Mouse (Mus musculus): ENCODE data around the gene Smg8. TPM values are rescaled to one million over a fixed set of nuclear protein-coding genes. Genes with fewer than 3 reads are reported as not detected.

The Smg8 gene
- 12.9 TPM for polyA plus RNA-seq (2014; fragmentation: Illumina TruSeq; extraction: RNeasy Lipid Tissue Mini Kit (QIAGEN cat#74804))

DNA sequence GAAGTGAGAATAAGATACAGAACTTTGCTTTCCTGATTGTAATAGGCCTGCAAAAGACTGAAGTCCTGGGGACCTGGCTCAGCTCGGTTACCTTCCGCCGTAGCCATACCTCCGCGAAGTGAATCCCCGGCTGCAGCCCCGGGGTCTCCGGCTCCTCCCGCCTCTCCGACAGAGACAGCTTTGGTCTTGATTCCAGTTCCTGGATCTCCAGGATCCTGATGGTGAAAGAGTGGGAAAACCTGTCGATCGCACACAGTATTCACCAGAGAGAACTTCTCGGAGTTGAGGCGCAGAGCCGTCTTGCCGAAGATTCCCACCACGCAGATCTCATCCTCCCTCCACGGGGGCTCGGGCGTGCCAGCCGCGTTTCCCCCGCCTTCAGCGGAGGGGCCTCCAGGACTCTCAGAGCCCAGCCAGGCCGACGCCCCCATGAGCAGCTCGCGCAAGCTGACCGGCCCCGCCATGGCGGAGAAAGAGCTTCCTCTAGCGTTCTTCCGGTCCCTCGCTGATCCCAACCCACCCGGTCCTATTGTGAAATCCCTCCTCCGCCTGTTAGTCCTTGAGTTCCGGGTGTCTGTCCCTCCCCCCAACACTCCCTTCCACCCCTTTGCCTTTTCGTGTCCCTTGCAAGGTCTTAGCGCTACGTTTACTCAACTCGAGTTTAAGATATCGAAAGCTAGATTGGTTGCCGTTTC lies at the start of gene Smg8:
TSS of gene Smg8 (minus strand) at position 485 of the 695 bp plus-strand sequence.

GRCm38 (mm10) chr11:87126824-87127816 lies 40.5 kb upstream of the Smg8 start, which contains the start of gene Trim37:
Trim37 (plus strand) TSS chr11:87127077.

GRCm38 (mm10) chr11:87108755-87109518 lies 22.4 kb upstream of the Smg8 start, which contains the start of gene Ska2:
Ska2 (plus strand) TSS chr11:87109234.

GRCm38 (mm10) chr11:87108409-87108754 lies 21.8 kb upstream of the Smg8 start, which contains the start of gene Prr11:
Prr11 (minus strand) TSS chr11:87108708.

GRCm38 (mm10) chr11:87073866-87074440 lies 12.6 kb downstream of the Smg8 start, which contains the start of gene Gdpd1:
Gdpd1 (minus strand) TSS chr11:87074062.

Other genes with a start within 250 kb of the Smg8 start
- 55.7 TPM for gene Ypel2, start 93.1 kb downstream of the Smg8 start, polyA plus RNA-seq (2014; fragmentation: Illumina TruSeq; extraction: RNeasy Lipid Tissue Mini Kit (QIAGEN cat#74804))
- gene Gdpd1, start 12.7 kb downstream of the Smg8 start, polyA plus RNA-seq (2014; fragmentation: Illumina TruSeq; extraction: RNeasy Lipid Tissue Mini Kit (QIAGEN cat#74804)), result 50.3 TPM
- 42.2 TPM for gene Prr11, start 21.9 kb upstream of the Smg8 start, polyA plus RNA-seq (2014; fragmentation: Illumina TruSeq; extraction: RNeasy Lipid Tissue Mini Kit (QIAGEN cat#74804))
- 95.0 TPM for gene Ska2, start 22.5 kb upstream of the Smg8 start, polyA plus RNA-seq (2014; fragmentation: Illumina TruSeq; extraction: RNeasy Lipid Tissue Mini Kit (QIAGEN cat#74804))
- 72.7 TPM for gene Trim37, start 40.3 kb upstream of the Smg8 start, polyA plus RNA-seq (2014; fragmentation: Illumina TruSeq; extraction: RNeasy Lipid Tissue Mini Kit (QIAGEN cat#74804))